9 mouse cellular contexts compared by ENCODE assay signal in genomic region chr11:8859868-8860267, GRCm38 (mm10).
DNase-seq lines count a peak whose midpoint lies in the region; ATAC-seq and TF ChIP-seq lines count a peak whose summit lies in the region.
"Had no signal": no experiment of that assay in that cellular context is flagged by ENCODE, and none has a peak within 500 bp of the region (broad histone marks: within the 10 kb centered on the region; RNA-seq: fewer than 3 reads in every experiment).

No protein-coding gene starts in this region.

- H3ac ChIP-seq in C2C12 (ENCODE audit: control insufficient read depth, insufficient read length, low read depth): no peak overlapping the region

- H3K79me3 ChIP-seq in C2C12 (ENCODE audit: low read depth): no peaks in the 10 kb centered on the region

- no peaks in the 10 kb centered on the region for H3K79me2 ChIP-seq in C2C12 (ENCODE audit: control insufficient read depth, insufficient read depth)

- no peak overlapping the region for H3K4me3 ChIP-seq in C2C12 (ENCODE audit: insufficient read depth, poor library complexity, severe bottlenecking)
- H3K4me3 ChIP-seq: limb, embryonic 12.5 days had no signal

- H3K27me3 ChIP-seq in C2C12 (ENCODE audit: control insufficient read depth, insufficient read depth, insufficient read length): no peaks in the 10 kb centered on the region
- H3K27me3 ChIP-seq: limb, embryonic 12.5 days had no signal

- peak; percentile 5 to 23 for DNase-seq in cerebellum, adult 18-20 months
- DNase-seq in cerebellum, adult 11-12 months: no peak
- DNase-seq in c-Kit-positive CD71-positive TER-119-negative erythroid progenitor cells, embryonic 14.5 days (ENCODE audit: low read depth): peak; percentile 11
- peak; percentile 65 to 82 for DNase-seq in gastrocnemius, postnatal 4 days (ENCODE audit: low spot score in 2 of 2)
- DNase-seq in layer of hippocampus, postnatal 36 days: peak; percentile 40 to 57
- peak; percentile 60 to 86 for DNase-seq in spleen, postnatal 4 days (ENCODE audit: low spot score in 2 of 2)

- H3K36me3 ChIP-seq in C2C12 (ENCODE audit: control insufficient read depth, insufficient read depth): no peaks in the 10 kb centered on the region
- H3K36me3 ChIP-seq: limb, embryonic 12.5 days had no signal

- no peak for TF ChIP-seq CTCF in C2C12 (IDR thresholded peaks at IDR 0.05; ENCODE audit: control insufficient read depth, insufficient read depth, insufficient read length)

- peak; percentile 77 for ATAC-seq in megakaryocyte, adult 5-6 weeks (ENCODE audit: poor library complexity, severe bottlenecking)

TF ChIP-seq in C2C12, 6 proteins besides CTCF, POLR2A, EP300 and RAD21:
- TF ChIP-seq MAX (IDR thresholded peaks at IDR 0.05) (peak; percentile 30), MYOD1 (IDR thresholded peaks at IDR 0.05; ENCODE audit: control insufficient read depth, insufficient read length, low read depth) (no peak), CEBPB (IDR thresholded peaks at IDR 0.05; ENCODE audit: low read depth) (no peak), USF1 (IDR thresholded peaks at IDR 0.05; ENCODE audit: low read depth) (no peak), FOSL1 (IDR thresholded peaks at IDR 0.05; ENCODE audit: insufficient read depth, low read length, poor library complexity, severe bottlenecking) (no peak), MYOG (IDR thresholded peaks at IDR 0.05; ENCODE audit: control insufficient read depth, extremely low read depth, insufficient read length) (no peak)
